Mouse (Mus musculus): ENCODE measurements around the gene Cd300e.

DNA sequence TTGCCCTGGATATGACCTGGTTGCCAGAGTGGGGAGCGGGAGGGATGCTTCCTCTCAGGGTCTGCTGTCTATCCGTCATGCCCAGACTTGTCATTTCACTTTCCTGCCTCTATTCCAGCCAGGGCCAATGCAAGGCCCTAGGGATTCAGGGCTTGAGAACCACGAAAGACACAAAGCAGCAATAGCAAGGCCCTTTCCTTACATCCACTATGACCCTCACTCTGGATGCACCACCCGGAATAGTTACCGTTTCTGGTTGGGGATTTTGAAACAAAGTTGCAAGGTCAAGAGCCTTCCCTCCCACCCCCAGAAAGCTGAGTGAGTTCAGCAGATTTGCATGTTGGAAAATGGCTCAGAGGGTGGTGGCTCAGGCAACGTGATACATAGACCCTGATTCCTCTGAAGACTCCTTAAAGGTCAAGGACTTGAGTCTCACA lies 39.7 kb upstream of the Cd300e start:
- TF ChIP-seq CTCF (IDR thresholded peaks at IDR 0.05) = no peak
- TF ChIP-seq POLR2A (IDR thresholded peaks at IDR 0.05; ENCODE audit: insufficient read depth, low read depth, low read length) = no peak

Measured in heart, adult 2 months (tissue).